Mouse (Mus musculus): ENCODE results near the gene Sgpp1. TPM values are rescaled to one million over a fixed set of nuclear protein-coding genes. Genes with fewer than 3 reads are reported as not detected.

Gene Sgpp1
- total RNA-seq (2021): 10 to 100 TPM; 17.9 TPM
- long read RNA-seq, experiment 1, transcript Sgpp1-201 (3 exons, 3,323 nt): major isoform, 16 of 16 reads
- long read RNA-seq, experiment 1, partial matches to known transcripts: 0 of 16 reads
- long read RNA-seq, experiment 1, other reads (novel, unspliced or antisense): 0 of 16 reads
- long read RNA-seq, experiment 2, transcript Sgpp1-201 (3 exons, 3,323 nt): major isoform, 32 of 32 reads
- long read RNA-seq, experiment 2, partial matches to known transcripts: 0 of 32 reads
- long read RNA-seq, experiment 2, other reads (novel, unspliced or antisense): 0 of 32 reads

- intact Hi-C loops (cut with DNase I): no loop called here
- peak; percentile 87 to 90 for DNase-seq
Observed at GRCm38 (mm10) chr12:75735246-75736200, at the start of gene Sgpp1. Gene Sgpp1, minus strand, starts transcription at chr12:75735729.

GRCm38 (mm10) chr12:75784271-75784751 is 48.8 kb upstream of the Sgpp1 start:
- intact Hi-C loops (cut with DNase I): loop anchor here (10.0 kb wide), 1 partner anchor 230 kb away; no protein-coding TSS in a partner anchor
- no peak for DNase-seq

GRCm38 (mm10) chr12:75781995-75782394 is 46.5 kb upstream of the Sgpp1 start:
- intact Hi-C loops (cut with DNase I): loop anchor here (10.0 kb wide), 1 partner anchor 233 kb away; no protein-coding TSS in a partner anchor

DNA sequence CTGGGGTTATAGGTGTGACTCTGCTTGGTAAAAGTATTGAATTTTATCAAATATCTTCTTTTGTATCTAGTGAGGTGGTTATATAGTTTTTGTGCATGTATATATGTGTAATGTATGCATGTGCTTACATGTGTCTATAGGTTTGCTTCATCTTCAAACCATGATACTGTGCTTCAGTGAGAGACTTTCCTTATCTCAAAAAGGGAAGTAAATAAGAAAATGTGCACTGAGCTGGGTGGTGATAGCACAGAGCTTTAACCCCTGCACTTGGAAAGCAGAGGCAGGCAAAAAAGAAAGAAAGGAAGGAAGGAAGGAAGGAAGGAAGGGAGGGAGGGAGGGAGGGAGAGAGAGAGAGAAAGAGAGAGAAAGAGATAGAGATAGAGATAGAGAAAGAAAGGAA is 45.9 kb upstream of the Sgpp1 start:
- intact Hi-C loops (cut with DNase I): loop anchor here (10.0 kb wide), 1 partner anchor 233 kb away; no protein-coding TSS in a partner anchor
- DNase-seq: no peak

More at GRCm38 (mm10) chr12:75781995-75782394, 46.5 kb upstream of the Sgpp1 start:
- DNase-seq: no peak

GRCm38 (mm10) chr12:75772424-75773034 is 37.0 kb upstream of the Sgpp1 start:
- intact Hi-C loops (cut with DNase I): loop anchor here (2.0 to 5.0 kb wide), 3 partner anchors 40 to 308 kb away; partner anchors contain the start of gene Wdr89
- peak; percentile 63 to 81 for DNase-seq

DNA sequence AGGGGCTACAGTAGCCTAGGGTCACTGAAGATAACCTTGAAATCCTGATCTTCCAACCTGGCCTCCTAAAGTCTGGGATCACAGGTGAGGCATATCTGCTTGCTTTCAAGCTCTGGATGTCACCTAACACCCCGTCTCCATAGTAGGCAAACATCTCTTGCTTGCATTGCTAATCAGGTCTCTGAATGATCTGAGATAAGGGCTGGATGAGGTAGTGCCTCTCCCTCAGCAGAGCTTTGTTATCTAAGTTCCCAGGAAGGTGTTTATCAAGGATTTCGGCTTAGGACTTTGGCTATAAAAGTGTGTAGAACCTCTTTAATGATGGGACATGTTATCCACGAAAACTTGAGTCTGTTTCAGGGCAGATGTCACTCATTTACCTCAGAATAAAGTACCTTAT is 35.9 kb upstream of the Sgpp1 start:
- intact Hi-C loops (cut with DNase I): loop anchor here (5.0 kb wide), 2 partner anchors 39 to 104 kb away; partner anchors contain the start of gene Wdr89
- no peak for DNase-seq

DNA sequence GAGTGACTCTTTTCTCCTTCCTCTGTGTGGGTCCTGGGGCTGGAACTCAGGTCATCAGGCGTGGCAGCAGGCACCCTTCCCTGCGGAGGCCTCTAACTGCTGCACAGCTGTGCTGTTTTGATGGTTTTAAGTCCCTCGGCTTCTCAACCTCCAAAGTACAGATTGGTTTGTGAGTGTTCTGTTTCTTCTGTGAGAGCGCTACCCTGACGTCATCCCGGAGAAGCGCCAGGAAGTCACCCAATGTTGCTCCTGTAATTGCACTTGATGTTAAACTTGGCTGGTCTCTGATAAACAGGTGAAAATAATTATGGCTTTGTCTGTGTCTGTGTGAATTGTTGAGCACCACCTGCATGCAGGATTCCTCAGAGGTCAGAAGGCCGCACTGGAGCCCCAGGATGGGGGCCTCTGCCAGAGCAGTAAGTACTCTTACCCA is 31.4 kb upstream of the Sgpp1 start:
- DNase-seq: peak; percentile 14 to 43
- intact Hi-C loops (cut with DNase I): no loop called here

GRCm38 (mm10) chr12:75766395-75766794 is 30.9 kb upstream of the Sgpp1 start:
- no peak for DNase-seq

GRCm38 (mm10) chr12:75765751-75766150 is 30.2 kb upstream of the Sgpp1 start:
- intact Hi-C loops (cut with DNase I): no loop called here
- peak; percentile 8 to 31 for DNase-seq

More at GRCm38 (mm10) chr12:75766395-75766794, 30.9 kb upstream of the Sgpp1 start:
- intact Hi-C loops (cut with DNase I): no loop called here

GRCm38 (mm10) chr12:75756387-75756786 is 20.9 kb upstream of the Sgpp1 start:
- no peak for DNase-seq
- intact Hi-C loops (cut with DNase I): no loop called here

DNA sequence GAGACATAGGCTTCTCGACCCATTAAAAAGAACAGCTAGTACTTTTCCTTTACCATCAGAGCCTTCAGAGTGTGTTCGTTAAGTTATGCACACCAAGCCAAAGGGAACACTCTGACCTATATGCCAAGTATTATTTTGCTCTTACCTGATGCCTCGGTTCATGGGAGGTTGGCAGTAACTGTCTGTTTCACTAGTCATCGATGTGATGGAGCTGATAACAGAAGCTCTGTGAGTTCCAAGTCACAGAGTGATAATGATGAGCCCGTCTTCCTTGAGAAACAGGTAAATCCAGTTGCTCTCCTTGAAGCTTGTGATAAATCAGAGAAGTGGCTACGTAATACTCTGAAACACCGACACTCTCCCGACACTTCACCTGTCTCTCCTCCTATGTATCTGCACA is 18.2 kb upstream of the Sgpp1 start:
- intact Hi-C loops (cut with DNase I): no loop called here
- no peak for DNase-seq

- DNase-seq: no peak
- intact Hi-C loops (cut with DNase I): no loop called here
Observed at GRCm38 (mm10) chr12:75752077-75752476, 16.5 kb upstream of the Sgpp1 start.

GRCm38 (mm10) chr12:75748574-75748973 is 13.0 kb upstream of the Sgpp1 start:
- no peak for DNase-seq
- intact Hi-C loops (cut with DNase I): no loop called here

GRCm38 (mm10) chr12:75745697-75746290 is 10.3 kb upstream of the Sgpp1 start:
- intact Hi-C loops (cut with DNase I): no loop called here
- DNase-seq: peak in 1 of 2 experiments; percentile 20

- intact Hi-C loops (cut with DNase I): no loop called here
- no peak for DNase-seq
Observed at GRCm38 (mm10) chr12:75742101-75742500, 6.6 kb upstream of the Sgpp1 start.

DNA sequence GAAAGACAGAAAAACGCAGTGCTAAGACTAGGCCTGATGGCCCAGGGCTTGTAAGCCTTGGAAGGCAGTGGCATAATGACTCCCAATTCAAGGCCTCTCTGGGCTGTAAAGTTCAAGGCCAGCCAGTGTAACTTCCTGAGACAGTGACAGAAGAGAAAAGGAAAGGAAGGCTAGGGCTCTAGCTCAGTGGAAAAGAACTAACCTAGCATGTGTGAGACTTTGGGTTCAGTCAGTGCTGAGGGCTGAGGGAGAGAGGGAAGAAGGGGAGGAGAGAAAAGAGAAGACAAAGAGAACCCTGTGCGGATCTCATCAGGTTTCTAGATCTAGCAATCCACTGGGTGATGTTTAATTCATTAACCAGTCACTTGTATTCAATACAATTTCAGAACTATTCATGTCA is 5.7 kb upstream of the Sgpp1 start:
- no peak for DNase-seq
- intact Hi-C loops (cut with DNase I): no loop called here

DNA sequence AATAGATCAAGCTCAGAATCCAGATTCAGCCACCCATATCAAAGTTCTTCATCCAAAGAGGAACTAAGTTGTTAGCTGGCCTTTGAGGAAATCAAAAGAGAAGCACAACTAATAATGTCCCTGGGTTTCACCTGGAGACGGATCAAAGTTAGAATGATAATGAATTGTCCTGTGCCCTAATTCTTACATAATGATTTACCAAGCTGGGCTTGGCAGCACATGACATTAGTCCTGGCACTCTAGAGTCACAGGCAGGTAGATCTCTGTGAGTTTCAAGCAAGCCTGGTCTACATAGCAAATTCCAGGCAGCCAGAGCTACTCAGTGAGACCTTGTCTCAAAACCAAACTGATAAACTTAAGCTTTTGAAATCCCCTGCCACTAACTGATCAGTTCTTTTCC is 4.9 kb upstream of the Sgpp1 start:
- intact Hi-C loops (cut with DNase I): no loop called here
- no peak for DNase-seq

GRCm38 (mm10) chr12:75739611-75740010 is 4.1 kb upstream of the Sgpp1 start:
- intact Hi-C loops (cut with DNase I): no loop called here
- DNase-seq: no peak

GRCm38 (mm10) chr12:75736296-75736695 is 767 bp upstream of the Sgpp1 start:
- intact Hi-C loops (cut with DNase I): no loop called here
- no peak for DNase-seq

GRCm38 (mm10) chr12:75734891-75735245 is 661 bp downstream of the Sgpp1 start:
- intact Hi-C loops (cut with DNase I): loop anchor here (5.0 kb wide), 1 partner anchor 37 kb away; no protein-coding TSS in a partner anchor

More at GRCm38 (mm10) chr12:75734891-75735245, 661 bp downstream of the Sgpp1 start:
- DNase-seq: no peak
